In genomic region chr4:154418993-154419392, GRCm38 (mm10) we compare ENCODE assay signal across 9 mouse cellular contexts.
A peak's percentile ranks its signal among the peaks of the same experiment; 100 is the strongest.
DNase-seq lines count a peak whose midpoint lies in the region; ATAC-seq and TF ChIP-seq lines count a peak whose summit lies in the region.
"Had no signal": no experiment of that assay in that cellular context is flagged by ENCODE, and none has a peak within 500 bp of the region (broad histone marks: within the 10 kb centered on the region; RNA-seq: fewer than 3 reads in every experiment).

No protein-coding gene starts in this region.

- H3K9me3 ChIP-seq in hindbrain, postnatal 0 days (ENCODE audit: low read length): no peaks in the 10 kb centered on the region
- no peaks in the 10 kb centered on the region for H3K9me3 ChIP-seq in hindbrain, embryonic 14.5 days (ENCODE audit: control insufficient read depth, low read length)
- peaks cover 7% of the 10 kb centered on the region; the same call in 1 of the 2 replicates for H3K9me3 ChIP-seq in E14TG2a.4 (ENCODE audit: low read length)
- H3K9me3 ChIP-seq in kidney, embryonic 14.5 days (ENCODE audit: control insufficient read depth, low read length): no peaks in the 10 kb centered on the region
- H3K9me3 ChIP-seq: lung, embryonic 15.5 days had no signal

- H3K4me1 ChIP-seq in hindbrain, postnatal 0 days (ENCODE audit: insufficient read depth, low read length): 0 out of 2 replicates have a peak, but pooled peaks cover 4% of the 10 kb centered on the region
- H3K4me1 ChIP-seq in hindbrain, embryonic 14.5 days (replicated peaks; ENCODE audit: control insufficient read depth, insufficient read depth, low read length): peaks cover 7% of the 10 kb centered on the region; the same call in 1 of the 2 replicates
- no peaks in the 10 kb centered on the region for H3K4me1 ChIP-seq in E14TG2a.4 (replicated peaks; ENCODE audit: low read depth, low read length)
- peaks cover 9% of the 10 kb centered on the region; the same call in 1 of the 2 replicates for H3K4me1 ChIP-seq in kidney, embryonic 14.5 days (ENCODE audit: control insufficient read depth, insufficient read depth, low read length)

- ATAC-seq in hindbrain, postnatal 0 days: no peak
- ATAC-seq in hindbrain, embryonic 14.5 days (ENCODE audit: low FRiP score): no peak
- ATAC-seq in common myeloid progenitor, adult 5-6 weeks (replicated peaks; ENCODE audit: low read depth, poor library complexity, severe bottlenecking): peak; percentile 45
- no peak for ATAC-seq in kidney, embryonic 14.5 days (ENCODE audit: low FRiP score, low TSS enrichment)

- H3K9ac ChIP-seq in hindbrain, postnatal 0 days (replicated peaks; ENCODE audit: low read length): no peak overlapping the region
- no peak overlapping the region for H3K9ac ChIP-seq in hindbrain, embryonic 14.5 days
- H3K9ac ChIP-seq in kidney, embryonic 14.5 days (ENCODE audit: low read depth, low read length): no peak overlapping the region
- H3K9ac ChIP-seq: lung, embryonic 15.5 days had no signal

- no peak overlapping the region for H3K4me2 ChIP-seq in hindbrain, postnatal 0 days (ENCODE audit: low read depth, low read length)
- no peak overlapping the region for H3K4me2 ChIP-seq in hindbrain, embryonic 14.5 days (replicated peaks)
- no peak overlapping the region for H3K4me2 ChIP-seq in kidney, embryonic 14.5 days (replicated peaks; ENCODE audit: low read depth, low read length)
- H3K4me2 ChIP-seq: lung, embryonic 15.5 days had no signal

- no peak overlapping the region for H3K27ac ChIP-seq in hindbrain, postnatal 0 days
- no peak overlapping the region for H3K27ac ChIP-seq in hindbrain, embryonic 14.5 days
- no peak overlapping the region for H3K27ac ChIP-seq in kidney, embryonic 14.5 days (ENCODE audit: low read depth, low read length)

- H3K36me3 ChIP-seq in hindbrain, postnatal 0 days (ENCODE audit: insufficient read depth, low read length): no peaks in the 10 kb centered on the region
- H3K36me3 ChIP-seq in hindbrain, embryonic 14.5 days (replicated peaks; ENCODE audit: control insufficient read depth, insufficient read depth): no peaks in the 10 kb centered on the region
- H3K36me3 ChIP-seq in E14TG2a.4 (ENCODE audit: insufficient read depth, low read length): no peaks in the 10 kb centered on the region
- no peaks in the 10 kb centered on the region for H3K36me3 ChIP-seq in kidney, embryonic 14.5 days (ENCODE audit: control insufficient read depth, insufficient read depth, low read length)
- H3K36me3 ChIP-seq: lung, embryonic 15.5 days had no signal

- no peak for DNase-seq in hindbrain, postnatal 0 days (ENCODE audit: low spot score)
- no peak for DNase-seq in hindbrain, embryonic 14.5 days (ENCODE audit: low spot score)
- peak; percentile 41 for DNase-seq in retina, embryonic 14.5 days (ENCODE audit: low spot score)
- DNase-seq in urinary bladder, postnatal 36 days (ENCODE audit: low spot score in 2 of 2): no peak
- DNase-seq in cerebellum, postnatal 4 days (ENCODE audit: low spot score in 2 of 2): no peak

- TF ChIP-seq CTCF in hindbrain, postnatal 0 days (IDR thresholded peaks at IDR 0.05; ENCODE audit: low read depth): peak; percentile 59
- peak; percentile 86 for TF ChIP-seq CTCF in E14TG2a.4 (conservative IDR thresholded peaks at IDR 0.05; ENCODE audit: low read length)

- H3K27me3 ChIP-seq in hindbrain, postnatal 0 days (ENCODE audit: insufficient read depth, low read length): 0 out of 2 replicates have a peak, but pooled peaks cover 4% of the 10 kb centered on the region
- peaks cover 2% of the 10 kb centered on the region; the same call in 1 of the 2 replicates for H3K27me3 ChIP-seq in hindbrain, embryonic 14.5 days (ENCODE audit: control insufficient read depth, insufficient read depth, low read length)
- peaks cover 26% of the 10 kb centered on the region for H3K27me3 ChIP-seq in E14TG2a.4 (ENCODE audit: insufficient read depth, low read length)
- H3K27me3 ChIP-seq in kidney, embryonic 14.5 days (ENCODE audit: control insufficient read depth, insufficient read depth, low read length): peaks cover 36% of the 10 kb centered on the region

- 29% methylated on average over 2 of the region's 2 CpGs for WGBS in hindbrain, postnatal 0 days
- 47% methylated on average over 2 of the region's 2 CpGs for WGBS in hindbrain, embryonic 14.5 days
- 32% methylated on average over 2 of the region's 2 CpGs for WGBS in kidney, embryonic 14.5 days

- H3K4me3 ChIP-seq in hindbrain, postnatal 0 days (ENCODE audit: low read length): no peak overlapping the region
- H3K4me3 ChIP-seq in hindbrain, embryonic 14.5 days (replicated peaks; ENCODE audit: low read length): no peak overlapping the region
- H3K4me3 ChIP-seq in E14TG2a.4 (replicated peaks; ENCODE audit: low read length): no peak overlapping the region
- H3K4me3 ChIP-seq in kidney, embryonic 14.5 days (ENCODE audit: low read length): no peak overlapping the region
- H3K4me3 ChIP-seq: lung, embryonic 15.5 days had no signal
